Mouse (Mus musculus): ENCODE results near the gene Lsm2.

Gene Lsm2

DNA sequence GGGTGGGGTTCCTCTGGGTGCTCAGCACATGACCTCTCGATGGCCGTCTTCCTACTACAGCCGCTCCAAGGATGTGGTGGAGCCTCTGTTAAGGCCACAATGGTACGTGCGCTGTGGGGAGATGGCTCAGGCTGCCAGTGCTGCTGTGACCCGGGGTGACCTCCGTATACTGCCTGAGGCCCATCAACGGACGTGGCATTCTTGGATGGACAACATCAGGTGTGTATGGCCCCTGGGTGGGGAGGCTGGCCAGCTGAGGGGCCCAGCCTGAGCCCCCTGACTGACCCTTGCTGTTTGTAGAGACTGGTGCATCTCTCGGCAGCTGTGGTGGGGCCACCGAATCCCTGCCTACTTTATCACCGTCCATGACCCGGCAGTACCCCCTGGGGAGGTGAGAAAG, 30.8 kb downstream of the Lsm2 start:
- no peak for DNase-seq (ENCODE audit: low spot score)

DNA sequence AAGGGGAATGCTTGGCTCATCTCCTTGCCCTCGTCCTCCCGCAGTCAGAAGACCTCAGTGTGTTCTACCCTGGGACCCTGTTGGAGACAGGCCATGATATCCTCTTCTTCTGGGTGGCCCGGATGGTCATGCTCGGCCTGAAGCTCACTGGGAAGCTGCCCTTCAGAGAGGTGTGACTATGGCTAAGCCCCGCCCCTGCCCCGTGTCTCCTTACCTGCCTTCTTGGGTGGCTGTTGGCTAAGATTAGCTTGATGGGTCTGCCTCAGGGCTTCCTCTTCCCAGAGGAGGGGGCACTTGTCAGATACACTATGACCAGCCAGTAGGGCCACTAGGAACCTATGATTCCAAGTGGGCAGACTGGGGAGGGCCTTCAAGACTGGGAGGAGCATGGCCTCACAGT, 31.6 kb downstream of the Lsm2 start:
- DNase-seq (ENCODE audit: low spot score) = no peak

- DNase-seq (ENCODE audit: low spot score) = no peak
Observed at GRCm38 (mm10) chr17:35015296-35015695, 33.6 kb downstream of the Lsm2 start.

DNA sequence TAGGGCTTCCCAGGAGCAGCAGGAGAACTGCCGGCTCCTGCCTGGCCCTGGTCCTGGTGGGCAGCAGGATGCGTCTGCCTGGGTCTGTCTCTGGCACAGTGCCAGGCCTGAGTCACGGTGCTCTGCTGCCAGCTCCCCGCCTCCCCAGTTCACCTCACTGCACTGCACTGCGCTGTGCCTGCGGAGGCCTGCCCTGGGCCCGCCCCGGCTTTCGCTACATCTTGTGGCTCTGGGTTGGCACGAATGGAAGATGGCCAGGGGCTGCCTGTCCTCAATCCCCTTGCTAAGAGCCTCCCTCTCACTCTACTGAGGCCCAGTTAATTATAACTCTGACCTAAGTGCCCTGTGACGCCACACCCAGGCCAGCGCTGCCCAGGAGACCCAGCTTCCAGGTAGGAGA, 34.7 kb downstream of the Lsm2 start, which contains the start of gene Vwa7:
TSS of gene Vwa7 (plus strand) at position 204 of the 400 bp plus-strand sequence.
- no peak for DNase-seq (ENCODE audit: low spot score)

DNA sequence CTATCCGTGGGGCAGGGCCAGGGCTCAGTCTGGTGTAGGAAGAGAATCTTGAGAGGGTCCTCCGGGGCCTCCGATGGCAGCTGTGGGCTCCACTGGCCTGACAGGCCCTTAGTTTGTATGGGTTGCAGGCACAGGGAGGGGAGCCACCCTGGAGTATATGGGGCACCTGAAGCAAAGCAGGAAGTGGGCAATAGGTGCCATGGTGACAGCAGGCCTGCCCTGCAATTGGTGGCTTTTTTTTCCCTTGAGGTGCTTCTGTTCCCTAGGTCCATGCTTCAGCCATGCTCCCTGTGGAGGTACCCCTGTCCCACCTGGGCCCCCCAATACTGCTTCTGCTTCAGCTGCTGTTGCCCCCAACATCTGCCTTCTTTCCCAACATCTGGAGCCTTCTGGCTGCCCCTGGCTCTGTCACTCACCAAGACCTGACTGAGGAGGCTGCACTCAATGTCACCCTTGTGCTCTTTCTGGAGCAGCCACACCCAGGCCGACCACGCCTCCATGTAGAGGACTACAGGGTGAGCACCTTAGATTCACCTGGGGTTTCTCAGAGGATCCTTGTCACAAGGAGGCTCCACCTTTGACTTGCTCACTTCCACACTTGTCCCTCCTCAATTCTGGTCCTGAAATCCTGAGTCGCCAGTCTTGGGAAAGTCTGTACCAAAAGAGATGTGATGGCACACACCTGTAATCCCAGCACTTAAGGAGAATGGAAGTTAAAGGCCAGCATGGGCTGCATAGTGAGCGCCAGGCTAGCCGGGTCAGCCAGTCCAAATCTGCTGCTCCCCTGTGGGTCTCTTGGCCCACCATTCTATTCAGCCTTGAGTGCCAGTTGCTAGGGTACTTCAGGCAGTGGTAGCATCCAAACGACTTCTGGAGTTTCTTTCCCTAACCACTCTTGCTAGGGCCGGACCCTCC, 35.4 kb downstream of the Lsm2 start:
- no peak for DNase-seq (ENCODE audit: low spot score)

- DNase-seq (ENCODE audit: low spot score) = no peak
Observed at GRCm38 (mm10) chr17:35017706-35018030, 36.0 kb downstream of the Lsm2 start.

GRCm38 (mm10) chr17:35018171-35018570, 36.5 kb downstream of the Lsm2 start:
- no peak for DNase-seq (ENCODE audit: low spot score)

- no peak for DNase-seq (ENCODE audit: low spot score)
Observed at GRCm38 (mm10) chr17:35019894-35020293, 38.2 kb downstream of the Lsm2 start.

GRCm38 (mm10) chr17:35020551-35020950, 38.9 kb downstream of the Lsm2 start:
- no peak for DNase-seq (ENCODE audit: low spot score)

DNA sequence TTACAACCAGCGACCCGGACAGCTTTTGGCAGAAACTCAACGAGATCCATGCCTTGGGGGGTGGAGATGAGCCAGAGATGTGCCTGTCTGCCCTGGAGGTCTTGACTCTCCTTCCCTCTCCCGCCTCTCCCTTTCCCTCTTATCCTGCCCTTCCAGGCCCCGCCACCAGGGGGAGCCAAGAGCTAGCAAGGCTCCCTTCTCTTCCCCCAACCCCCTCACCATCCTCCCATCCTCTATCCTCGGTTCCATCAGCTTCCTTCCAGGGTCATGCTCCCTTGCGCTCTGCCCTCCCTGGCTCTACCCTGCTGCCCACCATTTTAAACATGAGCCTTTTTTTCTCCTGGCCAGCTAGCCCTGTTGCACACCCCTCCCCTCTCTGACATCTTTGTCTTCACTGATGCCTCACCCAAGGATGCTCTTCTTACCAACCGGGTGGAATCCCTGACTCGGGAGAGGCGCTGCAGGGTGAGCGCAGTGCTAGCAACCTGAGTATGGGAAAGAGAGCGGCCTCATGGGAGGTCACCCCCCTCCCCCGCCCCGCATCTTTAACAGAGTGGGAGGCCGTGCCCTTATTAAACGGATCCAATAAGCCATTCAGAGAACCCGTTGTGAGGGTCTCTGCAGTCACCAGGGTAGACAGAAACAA, 39.6 kb downstream of the Lsm2 start:
- peak; percentile 95 for DNase-seq (ENCODE audit: low spot score)

GRCm38 (mm10) chr17:35021842-35022477, 40.3 kb downstream of the Lsm2 start:
- DNase-seq (ENCODE audit: low spot score) = no peak

- no peak for DNase-seq (ENCODE audit: low spot score)
Observed at GRCm38 (mm10) chr17:35022541-35023060, 40.9 kb downstream of the Lsm2 start.

DNA sequence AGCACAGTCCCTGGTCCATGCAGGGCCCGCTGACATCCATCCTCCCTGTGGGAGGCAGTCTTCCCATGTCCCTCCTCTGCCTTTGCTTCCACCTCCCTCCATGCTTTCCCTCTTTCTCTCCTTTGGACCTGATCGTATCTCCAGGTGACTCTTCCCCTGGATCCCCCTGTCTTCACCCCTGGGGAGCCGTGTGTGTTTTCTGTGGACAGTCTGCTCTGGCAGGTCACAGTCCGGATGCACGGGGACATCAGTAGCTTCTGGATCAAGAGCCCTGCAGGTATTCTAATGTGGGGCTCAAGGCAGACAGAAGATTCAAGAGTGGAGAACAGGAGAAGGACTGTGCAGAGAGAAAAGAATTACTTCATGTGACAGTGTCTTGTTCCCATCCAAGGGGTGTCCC, 41.6 kb downstream of the Lsm2 start:
- no peak for DNase-seq (ENCODE audit: low spot score)

- no peak for DNase-seq (ENCODE audit: low spot score)
Observed at GRCm38 (mm10) chr17:35023756-35024155, 42.1 kb downstream of the Lsm2 start.

- DNase-seq (ENCODE audit: low spot score) = no peak
Observed at GRCm38 (mm10) chr17:35024261-35024660, 42.6 kb downstream of the Lsm2 start.

DNA sequence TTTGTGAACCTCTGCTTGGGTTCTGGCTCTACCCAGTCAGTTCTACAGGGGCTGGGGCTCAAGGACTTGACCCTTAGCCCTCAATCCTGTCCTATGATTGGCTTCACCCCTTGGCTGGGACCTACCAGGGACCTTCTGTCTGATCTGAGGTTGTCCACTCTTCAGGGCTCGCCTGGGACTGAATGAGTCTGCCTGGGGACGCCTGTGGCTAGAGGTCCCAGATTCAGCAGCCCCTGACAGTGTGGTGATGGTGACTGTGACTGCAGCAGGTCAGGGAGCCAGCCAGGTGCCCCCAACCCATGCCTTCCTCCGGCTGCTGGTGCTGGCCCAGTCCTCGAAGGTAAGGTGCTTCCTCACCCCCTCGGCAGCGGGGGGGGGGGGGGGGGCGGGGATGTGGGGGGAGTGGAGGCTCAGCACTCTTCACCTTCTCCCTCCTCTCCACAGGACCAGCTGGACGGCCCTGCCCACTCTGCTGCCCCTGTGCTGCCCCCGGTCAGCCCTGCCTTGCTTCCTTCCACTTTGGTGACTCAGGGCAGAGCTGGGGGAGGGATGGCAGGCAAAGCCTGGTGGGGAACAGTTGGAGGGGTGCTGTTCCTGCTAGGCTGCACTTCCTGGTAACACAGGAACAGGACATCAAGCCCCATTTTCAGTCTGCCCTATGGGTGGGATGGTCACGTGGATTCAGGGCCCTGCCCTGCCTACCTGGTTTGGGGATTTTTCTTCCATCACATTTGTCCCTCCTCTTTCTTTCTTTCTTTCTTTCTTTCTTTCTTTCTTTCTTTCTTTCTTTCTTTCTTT, 43.2 kb downstream of the Lsm2 start:
- DNase-seq (ENCODE audit: low spot score) = no peak

- no peak for DNase-seq (ENCODE audit: low spot score)
Observed at GRCm38 (mm10) chr17:35026206-35026605, 44.5 kb downstream of the Lsm2 start.

DNA sequence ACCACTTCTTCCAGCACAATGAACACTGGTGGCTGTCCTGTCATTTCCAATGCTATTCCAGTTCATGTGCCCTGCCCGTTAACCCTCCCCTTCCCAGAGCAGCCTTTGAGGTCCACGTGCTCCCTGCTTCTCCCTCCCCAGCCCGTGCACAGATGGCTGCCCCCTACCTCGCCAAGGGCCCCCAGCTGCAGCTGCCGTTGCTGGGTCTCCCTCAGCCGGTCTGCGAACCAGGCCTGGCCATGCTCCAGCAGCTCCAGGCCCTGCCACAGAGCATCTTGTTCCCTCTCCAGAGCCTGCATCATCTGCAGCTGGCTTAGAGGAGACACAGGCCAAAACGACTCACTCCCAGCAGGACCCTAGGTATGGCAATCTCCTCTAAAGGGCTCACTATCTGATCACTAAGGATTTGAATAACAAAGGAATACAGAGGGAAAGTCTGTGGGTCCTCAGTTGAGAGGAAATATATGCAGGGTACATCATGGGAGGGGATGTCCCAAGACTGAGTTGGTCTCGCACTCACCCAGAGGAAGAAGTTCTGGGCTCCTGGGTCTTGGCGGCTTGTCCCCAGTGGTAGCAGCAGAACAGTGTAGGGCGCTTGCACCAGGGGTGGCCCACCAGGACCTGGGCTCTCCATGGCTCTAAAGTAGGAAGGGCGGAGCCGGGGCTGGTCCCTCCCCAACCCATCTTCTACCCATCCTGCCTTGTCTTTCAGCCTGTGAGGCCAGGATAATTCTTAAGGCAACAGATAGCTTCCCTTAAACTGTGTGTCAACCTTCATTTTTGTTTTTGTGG, 45.8 kb downstream of the Lsm2 start, which contains the start of gene Sapcd1:
TSS of gene Sapcd1 (minus strand) at position 740 of the 792 bp plus-strand sequence.
- peak; percentile 83 for DNase-seq (ENCODE audit: low spot score)

GRCm38 (mm10) chr17:35028315-35028714, 46.7 kb downstream of the Lsm2 start:
- DNase-seq (ENCODE audit: low spot score) = no peak

DNA sequence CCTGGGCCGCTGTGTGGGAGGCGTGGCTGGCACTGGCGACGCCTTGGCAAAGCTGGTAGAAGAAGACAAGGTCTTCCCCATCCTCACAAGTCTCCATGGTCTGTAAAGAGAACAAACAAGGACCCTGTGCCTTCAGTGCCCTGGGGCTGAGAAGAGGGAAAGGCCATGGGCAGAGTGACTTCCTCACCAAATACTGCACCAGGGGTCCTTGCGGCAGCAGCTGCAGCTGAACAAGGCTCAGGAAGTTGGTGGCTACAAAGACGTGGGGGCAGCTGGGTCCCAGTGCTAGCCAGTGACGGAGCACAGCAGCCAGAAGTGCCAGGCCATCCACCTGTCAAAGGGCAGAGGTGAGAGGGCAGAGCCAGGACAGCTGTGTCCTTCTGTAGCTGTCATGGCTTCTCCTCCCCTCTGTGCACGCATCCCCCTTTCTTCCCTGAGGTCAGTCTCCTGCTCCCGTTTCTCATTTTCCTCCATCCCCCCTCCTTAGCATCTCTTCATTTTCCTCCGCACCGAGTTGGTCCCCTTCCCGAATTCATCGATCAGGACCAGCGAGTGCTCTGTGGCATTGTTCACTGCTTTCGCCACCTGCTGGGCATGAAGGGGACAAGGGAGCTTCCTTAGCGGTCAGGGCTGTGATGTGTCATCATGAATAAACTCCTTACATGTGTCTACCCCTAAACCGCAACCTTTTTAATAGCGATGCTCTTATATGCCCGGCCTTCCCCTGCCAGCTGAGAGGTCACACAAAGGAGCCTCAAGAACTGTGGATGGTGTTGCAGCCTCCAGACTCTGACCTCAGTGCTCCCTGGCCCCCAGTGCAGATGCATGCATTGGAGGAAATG, 48.2 kb downstream of the Lsm2 start:
- peak; percentile 67 for DNase-seq (ENCODE audit: low spot score)
